Mouse (Mus musculus) embryonic facial prominence, embryonic 12.5 days (tissue): ENCODE results near the gene Ppfibp1. TPM values are rescaled to one million over a fixed set of nuclear protein-coding genes. Genes with fewer than 3 reads are reported as not detected.
"Not testable (repeated sequence)": the region's sequence is repeated elsewhere in the genome, so short reads cannot be mapped to it uniquely, and the experiment has no call there.

Experiments used
- ATAC-seq: fragments of 200-750 bp; cut with Nextera tagmentation; 2 replicates; pipeline ENCODE4 v1.8.0; 2017; ENCODE audit not compliant: insufficient number of reproducible peaks, insufficient read depth, low FRiP score, low TSS enrichment
- H3K27ac ChIP-seq: fragments of 300-500 bp; sonication (generic); 2 replicates; pipeline ENCODE4 v1.5.1; 2016; ENCODE audit warnings: mild to moderate bottlenecking
- H3K27me3 ChIP-seq: fragments of 300-500 bp; sonication (generic); 2 replicates; pipeline ENCODE4 v1.6.1; 2016; ENCODE audit warnings: mild to moderate bottlenecking, moderate library complexity
- H3K36me3 ChIP-seq: fragments of 300-500 bp; sonication (generic); 2 replicates; pipeline ENCODE4 v1.6.1; 2016; ENCODE audit warnings: mild to moderate bottlenecking
- H3K4me1 ChIP-seq: fragments of 300-500 bp; sonication (generic); 2 replicates; pipeline ENCODE4 v1.6.1; 2016
- H3K4me2 ChIP-seq: fragments of 300-500 bp; sonication (generic); replicated peaks from 2 replicates; pipeline ENCODE4 v1.6.1; 2016; ENCODE audit warnings: mild to moderate bottlenecking, moderate library complexity
- H3K4me3 ChIP-seq: fragments of 300-500 bp; sonication (generic); 2 replicates; pipeline ENCODE4 v1.5.1; 2016; ENCODE audit warnings: mild to moderate bottlenecking
- H3K9ac ChIP-seq: fragments of 300-500 bp; sonication (generic); 2 replicates; pipeline ENCODE4 v1.6.1; 2016; ENCODE audit warnings: mild to moderate bottlenecking, moderate library complexity
- H3K9me3 ChIP-seq: fragments of 300-500 bp; sonication (generic); 2 replicates; pipeline ENCODE4 v1.6.1; 2016; ENCODE audit warnings: mild to moderate bottlenecking, moderate library complexity
- WGBS: fragments of 180-500 bp; shearing (Covaris S2); methylation state at CpG from one replicate; pipeline ENCODE4 v1.1.7; 2016; 5-methylcytosine and 5-hydroxymethylcytosine counted together
- polyA plus RNA-seq: library from polyadenylated mRNA; unstranded; fragments of >200 nt; fragmentation: Nextera tagmentation; extraction: Ambion mirVana; gene quantifications from 2 replicates; pipeline ENCODE4 v1.2.1, GENCODE M21; 2016

Gene Ppfibp1
- polyA plus RNA-seq, 1 experiment from 2014 or later, result 57.6 TPM

DNA sequence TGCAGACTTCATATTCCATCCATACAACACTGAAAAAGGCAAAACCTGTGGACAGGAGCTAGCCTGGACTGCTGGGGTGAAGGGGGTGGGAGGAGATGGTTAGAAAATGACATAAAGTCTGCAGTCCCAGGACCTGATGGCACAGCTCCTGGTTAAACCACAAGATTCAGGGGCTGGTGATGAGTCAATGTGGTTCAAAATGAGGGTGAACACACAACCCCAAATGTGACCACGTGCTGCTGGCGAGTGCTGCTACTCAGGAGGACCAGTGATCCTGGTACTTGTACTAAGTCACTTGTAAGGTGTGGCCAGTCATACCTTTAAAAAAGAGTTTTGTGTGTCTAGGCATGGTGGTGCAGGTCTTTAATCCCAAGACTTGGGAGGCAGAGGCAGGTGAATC lies 25.1 kb upstream of the Ppfibp1 start:
- no peak overlapping the region for H3K27ac ChIP-seq
- 89% methylated on average over 2 of the region's 2 CpGs for WGBS

DNA sequence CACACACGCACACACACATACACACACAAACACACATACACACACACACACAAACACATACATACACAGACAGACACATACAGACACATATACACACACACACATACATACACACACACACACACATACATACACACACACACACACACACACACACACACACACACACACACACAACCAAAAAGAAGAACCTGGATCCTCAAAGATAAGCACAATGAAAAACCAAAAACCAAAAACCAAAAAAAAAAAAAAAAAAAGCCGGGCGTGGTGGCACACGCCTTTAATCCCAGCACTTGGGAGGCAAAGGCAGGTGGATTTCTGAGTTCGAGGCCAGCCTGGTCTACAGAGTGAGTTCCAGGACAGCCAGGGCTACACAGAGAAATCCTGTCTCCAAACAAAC lies 23.9 kb upstream of the Ppfibp1 start:
- not testable (repeated sequence) for H3K4me2 ChIP-seq, H3K9me3 ChIP-seq, H3K9ac ChIP-seq, H3K36me3 ChIP-seq, H3K4me1 ChIP-seq, H3K27ac ChIP-seq, H3K27me3 ChIP-seq, ATAC-seq, H3K4me3 ChIP-seq
- 93% methylated on average over 2 of the region's 5 CpGs for WGBS

More for the DNA sequence above, 25.1 kb upstream of the Ppfibp1 start:
- H3K9me3 ChIP-seq, result no peaks in the 10 kb centered on the region
- H3K4me2 ChIP-seq, result no peak overlapping the region
- H3K4me1 ChIP-seq, result no peaks in the 10 kb centered on the region
- no peak for ATAC-seq
- no peaks in the 10 kb centered on the region for H3K27me3 ChIP-seq
- no peak overlapping the region for H3K9ac ChIP-seq
- no peak overlapping the region for H3K4me3 ChIP-seq
- no peaks in the 10 kb centered on the region for H3K36me3 ChIP-seq

DNA sequence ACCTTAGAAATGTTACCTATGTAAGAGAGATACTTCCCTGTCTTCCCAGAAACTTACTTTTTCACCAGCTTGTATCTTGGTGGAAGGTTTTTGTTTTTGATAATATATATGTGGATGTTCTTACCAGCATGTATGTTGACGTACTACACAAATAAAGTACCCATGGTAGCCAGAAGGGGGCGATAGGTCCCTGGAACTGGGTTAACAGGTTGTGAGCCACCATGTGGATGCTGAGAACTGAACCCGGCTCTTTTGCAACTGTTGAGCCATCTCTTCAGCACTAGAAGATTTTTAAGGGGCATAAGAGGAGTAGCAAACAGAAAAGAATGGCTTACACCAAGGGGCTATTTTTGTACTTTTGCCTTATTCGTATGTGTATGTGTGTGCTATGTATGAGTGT lies 22.6 kb upstream of the Ppfibp1 start:
- WGBS, result 80% methylated on average over 4 of the region's 4 CpGs

DNA sequence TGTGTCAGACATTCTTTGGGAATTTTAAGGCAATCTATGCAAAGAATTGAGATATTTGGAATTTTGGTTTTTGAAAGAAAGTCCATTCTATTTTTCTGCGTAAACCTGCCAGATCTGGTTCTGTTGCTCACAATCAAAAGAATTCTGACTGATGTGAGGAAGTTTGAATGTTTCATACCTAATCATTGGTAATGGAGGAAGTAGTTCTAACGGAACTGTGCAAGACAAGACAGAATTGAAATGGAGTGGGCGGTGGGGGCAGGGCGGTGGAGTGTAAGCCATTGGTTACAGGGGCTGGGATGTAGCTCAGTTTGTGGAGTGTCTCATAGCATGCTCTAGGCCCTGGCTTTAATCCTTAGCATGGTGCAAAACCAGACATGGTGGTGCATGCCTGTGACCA lies 16.3 kb upstream of the Ppfibp1 start:
- Histone ChIP-seq H3K27ac (no peak overlapping the region), H3K27me3 (no peaks in the 10 kb centered on the region), H3K36me3 (no peaks in the 10 kb centered on the region), H3K4me2 (no peak overlapping the region), H3K4me3 (no peak overlapping the region), H3K9me3 (no peaks in the 10 kb centered on the region; the same call in 1 of the 2 replicates), H3K4me1 (no peaks in the 10 kb centered on the region), H3K9ac (no peak overlapping the region)
- no peak for ATAC-seq
- WGBS, result 95% methylated on average over 4 of the region's 4 CpGs

More for the DNA sequence above, 22.6 kb upstream of the Ppfibp1 start:
- no peak for ATAC-seq
- H3K4me1 ChIP-seq, result no peaks in the 10 kb centered on the region
- no peak overlapping the region for H3K4me3 ChIP-seq
- no peak overlapping the region for H3K4me2 ChIP-seq
- no peaks in the 10 kb centered on the region for H3K9me3 ChIP-seq
- no peak overlapping the region for H3K9ac ChIP-seq
- no peaks in the 10 kb centered on the region for H3K27me3 ChIP-seq
- no peaks in the 10 kb centered on the region for H3K36me3 ChIP-seq
- no peak overlapping the region for H3K27ac ChIP-seq

DNA sequence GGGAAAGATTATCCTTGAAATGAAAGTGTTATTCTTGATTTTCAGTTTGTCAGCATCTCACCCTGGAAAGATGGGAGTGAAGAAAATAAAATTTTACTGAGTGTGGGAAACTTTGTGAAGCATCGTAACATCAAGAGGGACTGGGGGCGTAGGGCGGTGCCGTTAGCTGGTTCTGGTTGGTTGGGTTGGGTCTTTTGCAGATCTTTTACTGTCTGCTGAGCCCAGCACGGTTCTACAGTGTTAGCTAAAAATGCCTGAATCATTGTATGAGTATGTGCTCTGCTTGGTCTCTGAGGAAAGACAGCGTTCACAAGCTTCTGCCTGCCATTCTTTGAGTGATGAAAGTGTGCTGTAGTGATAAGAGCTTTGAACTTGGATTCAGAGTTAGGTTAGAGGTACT lies 13.9 kb upstream of the Ppfibp1 start:
- no peak overlapping the region for H3K4me2 ChIP-seq
- no peak overlapping the region for H3K27ac ChIP-seq
- H3K4me3 ChIP-seq, result no peak overlapping the region
- H3K36me3 ChIP-seq, result no peaks in the 10 kb centered on the region
- no peak for ATAC-seq
- peaks cover 4% of the 10 kb centered on the region; the same call in 1 of the 2 replicates for H3K4me1 ChIP-seq
- H3K9ac ChIP-seq, result no peak overlapping the region
- 90% methylated on average over 6 of the region's 6 CpGs for WGBS
- H3K9me3 ChIP-seq, result no peaks in the 10 kb centered on the region; the same call in 1 of the 2 replicates
- no peaks in the 10 kb centered on the region for H3K27me3 ChIP-seq

DNA sequence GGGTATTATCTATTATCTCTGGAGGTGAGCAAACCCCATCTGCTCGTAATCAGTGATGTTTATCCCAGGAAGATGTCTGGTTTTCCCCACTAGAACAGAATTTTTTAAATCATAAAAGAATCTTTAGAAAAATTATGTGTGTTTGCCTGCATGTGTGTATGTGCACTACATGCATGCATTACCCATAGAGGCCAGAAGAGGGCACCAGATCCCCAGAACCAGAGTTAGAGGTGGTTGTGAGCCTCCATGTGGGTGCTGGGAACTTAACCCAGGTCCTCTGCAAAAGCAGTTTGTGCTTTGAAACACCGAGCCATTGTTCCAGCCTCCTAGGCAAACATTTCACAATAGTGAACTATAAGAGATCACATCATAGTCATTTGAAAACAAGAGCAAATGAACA lies 11.5 kb upstream of the Ppfibp1 start:
- H3K27ac ChIP-seq, result no peak overlapping the region
- H3K4me3 ChIP-seq, result no peak overlapping the region
- no peaks in the 10 kb centered on the region for H3K36me3 ChIP-seq
- H3K27me3 ChIP-seq, result no peaks in the 10 kb centered on the region
- H3K9me3 ChIP-seq, result no peaks in the 10 kb centered on the region; the same call in 1 of the 2 replicates
- no peak for ATAC-seq
- H3K9ac ChIP-seq, result no peak overlapping the region
- 83% methylated on average over 2 of the region's 2 CpGs for WGBS
- peaks cover 4% of the 10 kb centered on the region; the same call in 1 of the 2 replicates for H3K4me1 ChIP-seq
- no peak overlapping the region for H3K4me2 ChIP-seq

DNA sequence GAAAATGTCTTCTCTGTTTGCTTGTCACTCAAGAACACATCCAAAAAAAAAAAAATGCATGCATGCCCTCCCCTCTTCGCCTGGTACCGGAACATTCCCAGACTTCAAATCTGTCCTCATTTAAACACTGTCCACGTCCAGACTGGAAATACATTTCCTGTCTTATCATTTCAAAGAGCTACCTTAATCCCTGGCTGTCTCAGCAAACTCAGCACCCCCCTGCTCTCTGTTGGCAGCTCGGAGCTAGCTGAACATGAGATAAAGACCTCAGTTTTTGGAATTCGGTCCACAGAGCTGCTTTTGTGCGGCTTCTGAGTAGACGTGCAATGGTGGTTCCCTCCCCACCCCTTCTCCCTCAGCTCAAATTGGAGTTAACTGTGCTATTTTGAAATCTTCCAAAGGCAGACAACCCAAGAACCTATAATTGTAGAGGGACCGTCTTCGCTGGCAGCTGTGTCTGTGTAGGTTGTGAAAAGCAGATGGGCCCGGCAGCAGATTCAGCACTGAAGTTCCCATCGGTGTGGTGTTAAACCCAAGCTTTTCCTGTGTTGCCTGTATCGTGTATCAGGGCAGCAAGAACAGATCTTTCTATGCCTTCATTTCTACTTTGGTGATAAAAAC lies 10.8 kb upstream of the Ppfibp1 start:
- Histone ChIP-seq H3K9ac (no peak overlapping the region), H3K36me3 (no peaks in the 10 kb centered on the region), H3K27ac (no peak overlapping the region), H3K4me3 (no peak overlapping the region), H3K4me2 (no peak overlapping the region), H3K4me1 (peaks cover 4% of the 10 kb centered on the region; the same call in 1 of the 2 replicates), H3K27me3 (no peaks in the 10 kb centered on the region), H3K9me3 (no peaks in the 10 kb centered on the region; the same call in 1 of the 2 replicates)
- 84% methylated on average over 12 of the region's 12 CpGs for WGBS
- ATAC-seq, result no peak

DNA sequence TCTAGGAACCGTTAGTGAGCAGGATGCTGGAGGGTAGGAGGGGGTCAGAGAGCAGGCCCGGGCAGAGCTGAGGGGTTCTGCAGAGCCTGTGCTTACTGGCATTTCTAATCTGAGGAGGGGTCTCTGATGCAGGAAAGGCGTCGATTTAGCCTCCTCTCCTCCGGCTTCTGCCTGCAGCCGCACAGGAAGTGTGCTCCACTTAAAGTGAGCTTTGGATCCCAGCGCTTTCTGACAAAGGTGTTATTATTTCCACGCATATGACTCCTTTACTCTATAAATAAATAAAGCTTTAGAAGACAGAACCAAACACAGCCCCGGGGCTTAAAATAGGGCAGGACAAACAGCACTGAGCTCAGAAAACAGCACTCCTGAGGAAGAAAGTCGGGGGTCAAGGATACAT lies 9.4 kb upstream of the Ppfibp1 start:
- Histone ChIP-seq H3K9ac (no peak overlapping the region), H3K27me3 (no peaks in the 10 kb centered on the region), H3K4me3 (no peak overlapping the region), H3K4me1 (peaks cover 4% of the 10 kb centered on the region; the same call in 1 of the 2 replicates), H3K4me2 (no peak overlapping the region), H3K36me3 (no peaks in the 10 kb centered on the region), H3K9me3 (no peaks in the 10 kb centered on the region; the same call in 1 of the 2 replicates), H3K27ac (no peak overlapping the region)
- ATAC-seq, result no peak
- 14% methylated on average over 10 of the region's 10 CpGs for WGBS

DNA sequence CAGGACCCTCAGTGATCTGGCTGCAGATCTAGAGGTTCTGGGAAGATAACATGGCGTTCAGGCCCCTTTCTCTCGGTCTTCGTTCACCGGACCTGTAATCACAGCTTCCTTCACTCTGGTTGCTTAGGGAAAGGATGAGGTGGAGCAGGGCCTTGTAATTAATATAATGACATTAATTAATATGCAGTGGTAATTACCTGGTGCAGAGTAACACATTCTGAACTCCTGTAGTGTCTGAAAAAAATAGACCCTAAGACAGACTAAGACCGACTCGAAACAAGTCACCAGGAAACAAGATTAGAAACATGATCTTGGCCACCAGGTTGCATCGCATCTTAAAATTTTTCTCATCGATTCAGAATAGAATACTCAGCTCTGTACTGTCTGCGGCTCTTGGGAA lies 8.4 kb upstream of the Ppfibp1 start:
- H3K4me1 ChIP-seq, result peaks cover 8% of the 10 kb centered on the region; the same call in 1 of the 2 replicates
- H3K36me3 ChIP-seq, result no peaks in the 10 kb centered on the region
- no peak overlapping the region for H3K27ac ChIP-seq
- no peak overlapping the region for H3K9ac ChIP-seq
- ATAC-seq, result no peak
- no peaks in the 10 kb centered on the region; the same call in 1 of the 2 replicates for H3K9me3 ChIP-seq
- no peak overlapping the region for H3K4me3 ChIP-seq
- H3K27me3 ChIP-seq, result no peaks in the 10 kb centered on the region
- H3K4me2 ChIP-seq, result no peak overlapping the region
- 77% methylated on average over 9 of the region's 9 CpGs for WGBS

DNA sequence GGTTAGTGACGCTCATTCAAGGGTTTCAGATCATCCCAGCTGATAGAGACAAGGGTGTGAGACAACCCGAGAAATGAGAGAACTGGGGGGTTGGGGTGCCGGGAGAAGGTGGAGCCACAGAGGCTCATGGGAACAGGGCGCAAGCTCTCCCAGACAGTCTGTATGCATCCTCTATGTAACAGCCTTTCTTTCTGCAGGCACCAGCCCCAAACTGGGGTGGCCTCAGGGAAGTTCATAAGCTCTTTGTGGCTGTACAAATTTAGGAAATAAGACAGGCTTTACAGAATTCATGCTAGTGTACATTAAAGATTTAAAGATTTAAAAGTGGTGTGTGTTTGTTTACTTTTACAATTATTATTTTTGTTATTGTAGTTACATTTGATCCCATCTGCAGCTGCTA lies 8.0 kb upstream of the Ppfibp1 start:
- Histone ChIP-seq H3K9me3 (no peaks in the 10 kb centered on the region; the same call in 1 of the 2 replicates), H3K27me3 (no peaks in the 10 kb centered on the region), H3K36me3 (no peaks in the 10 kb centered on the region), H3K4me2 (no peak overlapping the region), H3K4me1 (peaks cover 13% of the 10 kb centered on the region; the same call in 1 of the 2 replicates), H3K4me3 (no peak overlapping the region), H3K9ac (no peak overlapping the region), H3K27ac (no peak overlapping the region)
- no peak for ATAC-seq
- 75% methylated on average over 4 of the region's 4 CpGs for WGBS

DNA sequence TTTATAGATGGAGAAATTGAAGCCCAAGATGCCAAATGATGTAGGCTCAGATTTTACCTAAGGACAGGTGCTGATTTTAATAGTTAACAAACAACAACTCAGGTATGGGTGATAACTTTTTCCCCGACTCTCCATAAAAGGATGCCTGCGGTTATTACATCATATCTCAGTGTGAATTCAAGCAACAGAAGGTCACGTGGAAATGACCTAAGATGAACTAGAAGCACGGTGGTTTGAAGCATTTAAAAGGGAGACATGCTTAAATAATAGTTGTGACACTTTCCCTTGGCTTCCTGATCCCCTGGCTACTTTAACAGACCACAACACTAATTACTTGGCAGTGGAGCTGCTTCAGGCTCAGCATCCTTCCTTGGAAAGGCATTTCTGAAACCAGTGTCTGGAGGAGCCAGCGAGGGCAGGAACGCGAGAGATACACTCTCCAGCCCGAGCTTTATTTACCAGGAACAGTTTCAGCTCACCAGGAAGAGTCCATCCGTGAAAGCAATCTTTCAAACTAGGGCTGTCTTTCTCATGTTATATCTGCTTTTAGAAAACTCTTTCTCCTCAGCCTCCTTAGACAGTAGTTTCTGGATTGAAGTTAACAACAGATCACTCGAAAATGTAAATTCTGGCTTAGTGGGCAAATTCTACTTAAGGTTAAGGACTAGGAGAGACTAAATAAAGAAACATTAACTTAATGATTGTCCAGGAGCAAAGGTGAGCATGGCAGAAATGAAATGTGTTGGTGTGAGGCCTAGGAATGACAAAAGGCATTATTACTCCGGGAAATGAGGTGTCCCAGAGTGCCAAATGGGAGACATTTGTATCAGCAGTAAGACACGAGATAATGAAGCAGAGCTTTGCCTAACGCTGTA lies 6.2 kb upstream of the Ppfibp1 start:
- Histone ChIP-seq H3K36me3 (no peaks in the 10 kb centered on the region), H3K4me3 (no peak overlapping the region), H3K9me3 (no peaks in the 10 kb centered on the region; the same call in 1 of the 2 replicates), H3K9ac (no peak overlapping the region), H3K27ac (no peak overlapping the region), H3K27me3 (no peaks in the 10 kb centered on the region), H3K4me2 (no peak overlapping the region), H3K4me1 (peaks cover 20% of the 10 kb centered on the region)
- ATAC-seq, result no peak
- WGBS, result 61% methylated on average over 13 of the region's 13 CpGs

DNA sequence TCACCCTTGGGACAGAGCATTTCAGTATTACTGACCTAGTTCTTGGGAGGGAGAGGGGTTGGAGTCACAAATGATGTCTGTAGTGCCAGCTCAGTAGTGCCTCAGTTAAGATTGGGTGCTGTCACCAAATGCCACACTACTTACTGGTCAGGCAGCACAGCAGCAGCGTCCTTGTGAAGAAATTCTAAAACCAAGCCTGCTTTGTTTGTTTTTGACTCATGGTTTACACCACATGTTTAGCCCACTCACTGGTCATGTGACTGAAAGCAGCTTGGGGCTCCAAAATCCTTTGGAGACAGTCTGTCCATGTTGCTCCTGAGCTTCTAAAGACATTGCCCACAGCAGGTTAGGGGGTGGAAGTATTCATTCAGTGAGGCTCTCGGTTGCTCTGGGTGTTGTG lies 4.9 kb upstream of the Ppfibp1 start:
- no peak overlapping the region for H3K4me2 ChIP-seq
- 66% methylated on average over 2 of the region's 2 CpGs for WGBS

More for the DNA sequence above, 4.9 kb upstream of the Ppfibp1 start:
- Histone ChIP-seq H3K36me3 (no peaks in the 10 kb centered on the region), H3K27ac (no peak overlapping the region), H3K9me3 (no peaks in the 10 kb centered on the region), H3K4me3 (no peak overlapping the region), H3K27me3 (no peaks in the 10 kb centered on the region), H3K4me1 (peaks cover 25% of the 10 kb centered on the region), H3K9ac (no peak overlapping the region)
- no peak for ATAC-seq
